Mouse (Mus musculus): ENCODE measurements around the gene Olfr412. TPM values are rescaled to one million over a fixed set of nuclear protein-coding genes. Genes with fewer than 3 reads are reported as not detected.
A peak's percentile ranks its signal among the peaks of the same experiment; 100 is the strongest.

Olfr412 gene
- polyA plus RNA-seq, 1 experiment from 2014 or later: not detected

GRCm38 (mm10) chr11:74409447-74409754 lies 47.5 kb downstream of the Olfr412 start:
- WGBS: 33% methylated on average over 5 of the region's 5 CpGs
- H3K9ac ChIP-seq (replicated peaks; ENCODE audit: low read depth, low read length): 0 out of 2 replicates have a peak overlapping the region, but pooled peaks have one; percentile 4
- no peaks in the 10 kb centered on the region for H3K9me3 ChIP-seq (ENCODE audit: control insufficient read depth, low read length)
- H3K27me3 ChIP-seq (replicated peaks; ENCODE audit: control insufficient read depth, insufficient read depth, low read length): no peaks in the 10 kb centered on the region
- H3K4me1 ChIP-seq (replicated peaks; ENCODE audit: control insufficient read depth, insufficient read depth, low read length): peaks cover 18% of the 10 kb centered on the region
- peak overlapping the region; percentile 79 for H3K27ac ChIP-seq (ENCODE audit: low read length)
- H3K36me3 ChIP-seq (ENCODE audit: control insufficient read depth, insufficient read depth): no peaks in the 10 kb centered on the region
- ATAC-seq: peak; percentile 27; the same call in 1 of the 2 replicates
- no peak overlapping the region for H3K4me3 ChIP-seq (replicated peaks; ENCODE audit: low read length)
- H3K4me2 ChIP-seq (ENCODE audit: low read length): no peak overlapping the region

- Histone ChIP-seq H3K36me3 (ENCODE audit: control insufficient read depth, insufficient read depth) (no peaks in the 10 kb centered on the region), H3K27me3 (replicated peaks; ENCODE audit: control insufficient read depth, insufficient read depth, low read length) (no peaks in the 10 kb centered on the region), H3K27ac (ENCODE audit: low read length) (peak overlapping the region; percentile 79), H3K4me1 (replicated peaks; ENCODE audit: control insufficient read depth, insufficient read depth, low read length) (peaks cover 18% of the 10 kb centered on the region), H3K9ac (replicated peaks; ENCODE audit: low read depth, low read length) (no peak overlapping the region), H3K9me3 (ENCODE audit: control insufficient read depth, low read length) (no peaks in the 10 kb centered on the region), H3K4me3 (replicated peaks; ENCODE audit: low read length) (no peak overlapping the region), H3K4me2 (ENCODE audit: low read length) (no peak overlapping the region)
- 19% methylated on average over 4 of the region's 4 CpGs for WGBS
- peak; percentile 75 for ATAC-seq
These were observed 47.9 kb downstream of the Olfr412 start for GRCm38 (mm10) chr11:74409757-74410174.

GRCm38 (mm10) chr11:74411943-74412342 lies 50.1 kb downstream of the Olfr412 start:
- WGBS: 75% methylated on average over 3 of the region's 3 CpGs
- H3K9me3 ChIP-seq (ENCODE audit: control insufficient read depth, low read length): no peaks in the 10 kb centered on the region
- peaks cover 24% of the 10 kb centered on the region for H3K4me1 ChIP-seq (replicated peaks; ENCODE audit: control insufficient read depth, insufficient read depth, low read length)
- no peaks in the 10 kb centered on the region for H3K36me3 ChIP-seq (ENCODE audit: control insufficient read depth, insufficient read depth)
- no peak overlapping the region for H3K27ac ChIP-seq (ENCODE audit: low read length)
- no peak for ATAC-seq
- H3K4me2 ChIP-seq (ENCODE audit: low read length): no peak overlapping the region
- H3K27me3 ChIP-seq (replicated peaks; ENCODE audit: control insufficient read depth, insufficient read depth, low read length): no peaks in the 10 kb centered on the region
- H3K4me3 ChIP-seq (replicated peaks; ENCODE audit: low read length): no peak overlapping the region
- H3K9ac ChIP-seq (replicated peaks; ENCODE audit: low read depth, low read length): no peak overlapping the region

GRCm38 (mm10) chr11:74412462-74412861 lies 50.6 kb downstream of the Olfr412 start:
- Histone ChIP-seq H3K9me3 (ENCODE audit: control insufficient read depth, low read length) (no peaks in the 10 kb centered on the region), H3K27ac (ENCODE audit: low read length) (no peak overlapping the region), H3K4me1 (replicated peaks; ENCODE audit: control insufficient read depth, insufficient read depth, low read length) (peaks cover 24% of the 10 kb centered on the region), H3K36me3 (ENCODE audit: control insufficient read depth, insufficient read depth) (no peaks in the 10 kb centered on the region), H3K4me2 (ENCODE audit: low read length) (no peak overlapping the region), H3K9ac (replicated peaks; ENCODE audit: low read depth, low read length) (no peak overlapping the region), H3K27me3 (replicated peaks; ENCODE audit: control insufficient read depth, insufficient read depth, low read length) (no peaks in the 10 kb centered on the region), H3K4me3 (replicated peaks; ENCODE audit: low read length) (no peak overlapping the region)
- 81% methylated on average over 3 of the region's 3 CpGs for WGBS
- no peak for ATAC-seq

- Histone ChIP-seq H3K27ac (ENCODE audit: low read length) (no peak overlapping the region), H3K4me1 (replicated peaks; ENCODE audit: control insufficient read depth, insufficient read depth, low read length) (peaks cover 21% of the 10 kb centered on the region), H3K4me3 (replicated peaks; ENCODE audit: low read length) (no peak overlapping the region), H3K9ac (replicated peaks; ENCODE audit: low read depth, low read length) (no peak overlapping the region), H3K36me3 (ENCODE audit: control insufficient read depth, insufficient read depth) (no peaks in the 10 kb centered on the region), H3K27me3 (replicated peaks; ENCODE audit: control insufficient read depth, insufficient read depth, low read length) (no peaks in the 10 kb centered on the region), H3K9me3 (ENCODE audit: control insufficient read depth, low read length) (no peaks in the 10 kb centered on the region), H3K4me2 (ENCODE audit: low read length) (no peak overlapping the region)
- no peak for ATAC-seq
- 73% methylated on average over 3 of the region's 3 CpGs for WGBS
These were observed 51.6 kb downstream of the Olfr412 start for GRCm38 (mm10) chr11:74413449-74413972.

- ATAC-seq: no peak
- 85% methylated on average over 9 of the region's 9 CpGs for WGBS
- H3K4me1 ChIP-seq (replicated peaks; ENCODE audit: control insufficient read depth, insufficient read depth, low read length): peaks cover 15% of the 10 kb centered on the region
- H3K27me3 ChIP-seq (replicated peaks; ENCODE audit: control insufficient read depth, insufficient read depth, low read length): no peaks in the 10 kb centered on the region
- H3K36me3 ChIP-seq (ENCODE audit: control insufficient read depth, insufficient read depth): no peaks in the 10 kb centered on the region
- H3K9me3 ChIP-seq (ENCODE audit: control insufficient read depth, low read length): no peaks in the 10 kb centered on the region
- no peak overlapping the region for H3K27ac ChIP-seq (ENCODE audit: low read length)
- H3K4me2 ChIP-seq (ENCODE audit: low read length): no peak overlapping the region
- no peak overlapping the region for H3K9ac ChIP-seq (replicated peaks; ENCODE audit: low read depth, low read length)
- H3K4me3 ChIP-seq (replicated peaks; ENCODE audit: low read length): no peak overlapping the region
These were observed 52.2 kb downstream of the Olfr412 start for GRCm38 (mm10) chr11:74414112-74414511.

- Histone ChIP-seq H3K27me3 (replicated peaks; ENCODE audit: control insufficient read depth, insufficient read depth, low read length) (no peaks in the 10 kb centered on the region), H3K4me1 (replicated peaks; ENCODE audit: control insufficient read depth, insufficient read depth, low read length) (peaks cover 6% of the 10 kb centered on the region; the same call in 1 of the 2 replicates), H3K4me2 (ENCODE audit: low read length) (no peak overlapping the region), H3K9me3 (ENCODE audit: control insufficient read depth, low read length) (no peaks in the 10 kb centered on the region), H3K9ac (replicated peaks; ENCODE audit: low read depth, low read length) (no peak overlapping the region), H3K27ac (ENCODE audit: low read length) (no peak overlapping the region), H3K36me3 (ENCODE audit: control insufficient read depth, insufficient read depth) (no peaks in the 10 kb centered on the region), H3K4me3 (replicated peaks; ENCODE audit: low read length) (no peak overlapping the region)
- no peak for ATAC-seq
- 35% methylated on average over 12 of the region's 12 CpGs for WGBS
These were observed 53.9 kb downstream of the Olfr412 start for GRCm38 (mm10) chr11:74415736-74416135.

Other genes starting within 250 kb of the Olfr412 start
- gene Olfr401, start 248.4 kb upstream of the Olfr412 start, polyA plus RNA-seq (2015; fragmentation: Nextera tagmentation; extraction: Ambion mirVana): not detected in 2 replicates
- gene Olfr402, start 208.5 kb upstream of the Olfr412 start, polyA plus RNA-seq (2015; fragmentation: Nextera tagmentation; extraction: Ambion mirVana): not detected in 2 replicates
- not detected in 2 replicates for gene Olfr403, start 175.8 kb upstream of the Olfr412 start, polyA plus RNA-seq (2015; fragmentation: Nextera tagmentation; extraction: Ambion mirVana)
- not detected in 2 replicates for gene Olfr43, start 150.7 kb upstream of the Olfr412 start, polyA plus RNA-seq (2015; fragmentation: Nextera tagmentation; extraction: Ambion mirVana)
- not detected in 2 replicates for gene Olfr406, start 102.3 kb upstream of the Olfr412 start, polyA plus RNA-seq (2015; fragmentation: Nextera tagmentation; extraction: Ambion mirVana)
- not detected in 2 replicates for gene Olfr59, start 78.3 kb upstream of the Olfr412 start, polyA plus RNA-seq (2015; fragmentation: Nextera tagmentation; extraction: Ambion mirVana)
- gene Olfr410, start 24.0 kb upstream of the Olfr412 start, polyA plus RNA-seq (2015; fragmentation: Nextera tagmentation; extraction: Ambion mirVana): not detected in 2 replicates
- not detected in 2 replicates for gene Olfr411, start 9.4 kb upstream of the Olfr412 start, polyA plus RNA-seq (2015; fragmentation: Nextera tagmentation; extraction: Ambion mirVana)
- gene Rap1gap2, start 248.8 kb downstream of the Olfr412 start, polyA plus RNA-seq (2015; fragmentation: Nextera tagmentation; extraction: Ambion mirVana): 10.7 and 12.9 TPM in 2 replicates